Mouse (Mus musculus): ENCODE measurements at regions not wholly inside any gene's neighbourhood (a gene's known extent, or its start where the extent isn't known, plus 50 kb on each side); places are given as distances from the start of the nearest gene placed in this dataset.

GRCm38 (mm10) chr1:88586823-88587820 is 77.3 kb upstream of the Glrp1 start (continued):
- TF ChIP-seq USF1 (IDR thresholded peaks at IDR 0.05; ENCODE audit: low read depth, low read length) = no peak
- TF ChIP-seq MEF2A (IDR thresholded peaks at IDR 0.05; ENCODE audit: extremely low read depth, insufficient replicate concordance, low read depth, low read length, poor library complexity, severe bottlenecking) = no peak
- TF ChIP-seq KAT2A (conservative IDR thresholded peaks at IDR 0.05; ENCODE audit: low read depth, low read length) = no peak
- TF ChIP-seq MYB (IDR thresholded peaks at IDR 0.05; ENCODE audit: low read depth, low read length) = no peak

GRCm38 (mm10) chr1:88586128-88586527 is 76.3 kb upstream of the Glrp1 start:
- no peak overlapping the region for H3K4me3 ChIP-seq (ENCODE audit: control insufficient read depth in 1 of 2, insufficient read depth in 1 of 2, low read depth in 2 of 2, low read length in 2 of 2)
- no peaks in the 10 kb centered on the region for H3K27me3 ChIP-seq (ENCODE audit: control insufficient read depth in 1 of 2, insufficient read depth in 2 of 2, low read length in 2 of 2)
- H3K36me3 ChIP-seq (ENCODE audit: control insufficient read depth in 1 of 2, insufficient read depth in 2 of 2, low read length in 2 of 2) = peaks cover 0 to 2% of the 10 kb centered on the region in 2 experiments; a peak in 1 of 4 replicates
- no peaks in the 10 kb centered on the region for H3K9me3 ChIP-seq (replicated peaks; ENCODE audit: insufficient read depth, low read length)
- no peak overlapping the region for H3K9ac ChIP-seq (ENCODE audit: control insufficient read depth, low read depth, low read length, poor library complexity, severe bottlenecking)
- H3K27ac ChIP-seq (ENCODE audit: control insufficient read depth, low read depth, low read length) = no peak overlapping the region
- H3K79me2 ChIP-seq (ENCODE audit: control insufficient read depth, insufficient read depth, low read length, poor library complexity) = no peaks in the 10 kb centered on the region
- DNase-seq (ENCODE audit: low read depth, low spot score) = no peak
- TF ChIP-seq MAZ (IDR thresholded peaks at IDR 0.05; ENCODE audit: low read depth, low read length) = no peak
- no peak for TF ChIP-seq E2F4 (IDR thresholded peaks at IDR 0.05; ENCODE audit: borderline replicate concordance, low read depth, low read length)
- TF ChIP-seq MYB (IDR thresholded peaks at IDR 0.05; ENCODE audit: low read depth, low read length) = no peak
- no peak for TF ChIP-seq EP300 (IDR thresholded peaks at IDR 0.05; ENCODE audit: low read depth in 1 of 2, low read length in 2 of 2)
- TF ChIP-seq SMC3 (IDR thresholded peaks at IDR 0.05; ENCODE audit: low read depth, low read length) = no peak
- no peak for TF ChIP-seq CHD2 (IDR thresholded peaks at IDR 0.05; ENCODE audit: low read length)
- TF ChIP-seq USF2 (IDR thresholded peaks at IDR 0.05; ENCODE audit: borderline replicate concordance in 1 of 2, insufficient read depth in 1 of 2, low read depth in 1 of 2, low read length in 2 of 2) = no peak
- TF ChIP-seq MEF2A (IDR thresholded peaks at IDR 0.05; ENCODE audit: extremely low read depth, insufficient replicate concordance, low read depth, low read length, poor library complexity, severe bottlenecking) = no peak
- TF ChIP-seq ZKSCAN1 (IDR thresholded peaks at IDR 0.05; ENCODE audit: low read depth, low read length) = no peak
- no peak for TF ChIP-seq USF1 (IDR thresholded peaks at IDR 0.05; ENCODE audit: low read depth, low read length)
- TF ChIP-seq ZC3H11A (IDR thresholded peaks at IDR 0.05; ENCODE audit: low read depth, low read length) = no peak
- H3K4me1 ChIP-seq (ENCODE audit: control insufficient read depth in 1 of 2, insufficient read depth in 2 of 2, low read length in 2 of 2) = peaks cover 4 to 14% of the 10 kb centered on the region in 2 experiments; a peak in 3 of 4 replicates

GRCm38 (mm10) chr1:88584515-88585033 is 74.7 kb upstream of the Glrp1 start:
- DNase-seq (ENCODE audit: low read depth, low spot score) = no peak

More at GRCm38 (mm10) chr1:88584515-88585033, 74.7 kb upstream of the Glrp1 start:
- H3K9me3 ChIP-seq (replicated peaks; ENCODE audit: insufficient read depth, low read length) = no peaks in the 10 kb centered on the region
- peaks cover 4 to 14% of the 10 kb centered on the region in 2 experiments; a peak in 3 of 4 replicates for H3K4me1 ChIP-seq (ENCODE audit: control insufficient read depth in 1 of 2, insufficient read depth in 2 of 2, low read length in 2 of 2)
- no peaks in the 10 kb centered on the region for H3K79me2 ChIP-seq (ENCODE audit: control insufficient read depth, insufficient read depth, low read length, poor library complexity)
- H3K9ac ChIP-seq (ENCODE audit: control insufficient read depth, low read depth, low read length, poor library complexity, severe bottlenecking) = no peak overlapping the region
- H3K27ac ChIP-seq (ENCODE audit: control insufficient read depth, low read depth, low read length) = no peak overlapping the region
- H3K4me3 ChIP-seq (ENCODE audit: control insufficient read depth in 1 of 2, insufficient read depth in 1 of 2, low read depth in 2 of 2, low read length in 2 of 2) = no peak overlapping the region
- H3K36me3 ChIP-seq (ENCODE audit: control insufficient read depth in 1 of 2, insufficient read depth in 2 of 2, low read length in 2 of 2) = peaks cover 0 to 2% of the 10 kb centered on the region in 2 experiments; a peak in 1 of 4 replicates
- no peak for TF ChIP-seq BHLHE40 (IDR thresholded peaks at IDR 0.05; ENCODE audit: borderline replicate concordance, low read depth, low read length)
- no peak for TF ChIP-seq TBP (IDR thresholded peaks at IDR 0.05; ENCODE audit: low read depth, low read length)
- TF ChIP-seq TAL1 (IDR thresholded peaks at IDR 0.05; ENCODE audit: low read length) = no peak
- no peak for TF ChIP-seq MEF2A (IDR thresholded peaks at IDR 0.05; ENCODE audit: extremely low read depth, insufficient replicate concordance, low read depth, low read length, poor library complexity, severe bottlenecking)
- no peak for TF ChIP-seq RCOR1 (IDR thresholded peaks at IDR 0.05; ENCODE audit: low read depth, low read length)
- TF ChIP-seq CHD1 (IDR thresholded peaks at IDR 0.05; ENCODE audit: low read depth, low read length) = no peak
- no peak for TF ChIP-seq MAZ (IDR thresholded peaks at IDR 0.05; ENCODE audit: low read depth, low read length)
- TF ChIP-seq TCF12 (IDR thresholded peaks at IDR 0.05; ENCODE audit: low read depth, low read length) = no peak
- no peak for TF ChIP-seq ZC3H11A (IDR thresholded peaks at IDR 0.05; ENCODE audit: low read depth, low read length)
- no peak for TF ChIP-seq JUND (IDR thresholded peaks at IDR 0.05; ENCODE audit: low read depth, low read length)
- TF ChIP-seq ZNF384 (IDR thresholded peaks at IDR 0.05; ENCODE audit: low read depth, low read length) = no peak
- TF ChIP-seq SIN3A (IDR thresholded peaks at IDR 0.05; ENCODE audit: low read length) = no peak
- no peaks in the 10 kb centered on the region for H3K27me3 ChIP-seq (ENCODE audit: control insufficient read depth in 1 of 2, insufficient read depth in 2 of 2, low read length in 2 of 2)
